Mouse (Mus musculus) stomach, postnatal 0 days (tissue): ENCODE results near the gene Abcg4. TPM values are rescaled to one million over a fixed set of nuclear protein-coding genes. Genes with fewer than 3 reads are reported as not detected.
A peak's percentile ranks its signal among the peaks of the same experiment; 100 is the strongest.

Experiments used
- ATAC-seq: fragments of 200-750 bp; cut with Nextera tagmentation; 2 replicates; pipeline ENCODE4 v1.8.0; 2017; ENCODE audit not compliant: low FRiP score, low TSS enrichment
- DNase-seq: peaks from one replicate; pipeline ENCODE4 v3.0.0-alpha.2; 2016; ENCODE audit warnings: low spot score
- H3K27ac ChIP-seq: fragments of 300-500 bp; sonication (generic); replicated peaks from 2 replicates; pipeline ENCODE4 v1.5.1; 2014; ENCODE audit warnings: mild to moderate bottlenecking, control low read depth
- H3K27me3 ChIP-seq: fragments of 300-500 bp; sonication (generic); 2 replicates; pipeline ENCODE4 v1.6.1; 2014; ENCODE audit warnings: low read length; ENCODE audit not compliant: control insufficient read depth, insufficient read depth
- H3K36me3 ChIP-seq: fragments of 300-500 bp; sonication (generic); 2 replicates; pipeline ENCODE4 v1.6.1; 2014; ENCODE audit warnings: low read length, mixed read lengths; ENCODE audit not compliant: control insufficient read depth, insufficient read depth
- H3K4me1 ChIP-seq: fragments of 300-500 bp; sonication (generic); replicated peaks from 2 replicates; pipeline ENCODE4 v1.6.1; 2014; ENCODE audit warnings: antibody characterized with exemption; ENCODE audit not compliant: control insufficient read depth, insufficient read depth
- H3K4me2 ChIP-seq: fragments of 300-500 bp; sonication (generic); replicated peaks from 2 replicates; pipeline ENCODE4 v1.6.1; 2014; ENCODE audit warnings: low read depth, mild to moderate bottlenecking, control low read depth, moderate library complexity
- H3K4me3 ChIP-seq: fragments of 300-500 bp; sonication (generic); 2 replicates; pipeline ENCODE4 v1.5.1; 2014; ENCODE audit warnings: low read depth, low read length, control low read depth
- H3K9ac ChIP-seq: fragments of 300-500 bp; sonication (generic); 2 replicates; pipeline ENCODE4 v1.6.1; 2014; ENCODE audit warnings: mild to moderate bottlenecking, low read length, control low read depth, mixed read lengths
- H3K9me3 ChIP-seq: fragments of 300-500 bp; sonication (generic); 2 replicates; pipeline ENCODE4 v1.6.1; 2016; ENCODE audit warnings: low read length; ENCODE audit not compliant: control insufficient read depth
- CTCF ChIP-seq: IDR thresholded peaks from 2 replicates; pipeline ENCODE4 v1.5.1; 2016; ENCODE audit warnings: antibody characterized with exemption, low read depth, mild to moderate bottlenecking, moderate library complexity
- EP300 ChIP-seq: optimal IDR thresholded peaks from 2 replicates; pipeline ENCODE3; 2016; ENCODE audit warnings: antibody characterized with exemption
- WGBS: fragments of 180-500 bp; shearing (Covaris S2); extraction: QIAGEN DNeasy Blood & Tissue Kit; methylation state at CpG from one replicate; pipeline ENCODE4 v1.1.7; 2014; 5-methylcytosine and 5-hydroxymethylcytosine counted together
- polyA plus RNA-seq: library from polyadenylated mRNA; unstranded; fragments of >200 nt; fragmentation: Nextera tagmentation; extraction: Ambion mirVana; gene quantifications from 2 replicates; pipeline ENCODE4 v1.2.1, GENCODE M21; 2015

The Abcg4 gene
- polyA plus RNA-seq, 1 experiment from 2014 or later: 1.4 TPM

GRCm38 (mm10) chr9:44247907-44248306 is 40.5 kb downstream of the Abcg4 start:
- 66% methylated on average over 6 of the region's 6 CpGs for WGBS
- H3K9ac ChIP-seq: no peak overlapping the region
- H3K4me1 ChIP-seq: no peaks in the 10 kb centered on the region
- H3K27ac ChIP-seq: no peak overlapping the region
- H3K27me3 ChIP-seq: no peaks in the 10 kb centered on the region
- no peaks in the 10 kb centered on the region for H3K9me3 ChIP-seq
- H3K4me3 ChIP-seq: no peak overlapping the region
- ATAC-seq (no peak), DNase-seq (no peak)
- H3K4me2 ChIP-seq: no peak overlapping the region
- TF ChIP-seq CTCF (no peak), EP300 (no peak)
- no peaks in the 10 kb centered on the region for H3K36me3 ChIP-seq

GRCm38 (mm10) chr9:44243621-44244020 is 44.8 kb downstream of the Abcg4 start:
- H3K4me3 ChIP-seq: no peak overlapping the region
- 52% methylated on average over 2 of the region's 2 CpGs for WGBS
- ATAC-seq: no peak

GRCm38 (mm10) chr9:44241418-44241817 is 47.0 kb downstream of the Abcg4 start:
- no peak for DNase-seq
- Histone ChIP-seq H3K4me1 (no peaks in the 10 kb centered on the region), H3K4me3 (no peak overlapping the region), H3K9ac (no peak overlapping the region), H3K36me3 (no peaks in the 10 kb centered on the region), H3K27ac (no peak overlapping the region), H3K27me3 (no peaks in the 10 kb centered on the region), H3K9me3 (no peaks in the 10 kb centered on the region), H3K4me2 (no peak overlapping the region)
- no peak for TF ChIP-seq EP300
- TF ChIP-seq CTCF: no peak
- ATAC-seq: no peak
- WGBS: 61% methylated on average over 9 of the region's 9 CpGs

More at GRCm38 (mm10) chr9:44243621-44244020, 44.8 kb downstream of the Abcg4 start:
- no peaks in the 10 kb centered on the region for H3K36me3 ChIP-seq
- no peaks in the 10 kb centered on the region for H3K27me3 ChIP-seq
- H3K4me1 ChIP-seq: no peaks in the 10 kb centered on the region
- H3K9ac ChIP-seq: no peak overlapping the region
- H3K27ac ChIP-seq: no peak overlapping the region
- no peak overlapping the region for H3K4me2 ChIP-seq
- H3K9me3 ChIP-seq: no peaks in the 10 kb centered on the region
- DNase-seq: no peak
- TF ChIP-seq EP300 (no peak), CTCF (no peak)

- ATAC-seq: no peak
- no peak overlapping the region for H3K9ac ChIP-seq
- H3K4me3 ChIP-seq: no peak overlapping the region
Measured at GRCm38 (mm10) chr9:44240911-44241310, 47.5 kb downstream of the Abcg4 start.

GRCm38 (mm10) chr9:44240399-44240798 is 48.0 kb downstream of the Abcg4 start, which contains the start of gene Ccdc153:
Gene Ccdc153 (plus strand): TSS chr9:44240676.
- no peak for ATAC-seq
- Histone ChIP-seq H3K9ac (no peak within 1 kb of the TSS), H3K4me3 (no peak within 1 kb of the TSS), H3K27ac (no peak within 1 kb of the TSS), H3K36me3 (no peaks in the 10 kb centered on the region), H3K4me1 (no peaks in the 10 kb centered on the region), H3K27me3 (no peaks in the 10 kb centered on the region), H3K9me3 (no peaks in the 10 kb centered on the region), H3K4me2 (no peak within 1 kb of the TSS)
- no peak for DNase-seq
- TF ChIP-seq EP300 (no peak), CTCF (no peak)
- WGBS: 40% methylated on average over 2 of the region's 2 CpGs

More at GRCm38 (mm10) chr9:44240911-44241310, 47.5 kb downstream of the Abcg4 start:
- TF ChIP-seq EP300: no peak
- TF ChIP-seq CTCF: no peak
- DNase-seq: no peak
- H3K4me2 ChIP-seq: no peak overlapping the region
- no peaks in the 10 kb centered on the region for H3K4me1 ChIP-seq
- no peaks in the 10 kb centered on the region for H3K27me3 ChIP-seq
- H3K9me3 ChIP-seq: no peaks in the 10 kb centered on the region
- WGBS: 53% methylated on average over 5 of the region's 5 CpGs
- no peak overlapping the region for H3K27ac ChIP-seq
- H3K36me3 ChIP-seq: no peaks in the 10 kb centered on the region

GRCm38 (mm10) chr9:44239447-44239846 is 49.0 kb downstream of the Abcg4 start:
- Histone ChIP-seq H3K27me3 (no peaks in the 10 kb centered on the region), H3K4me3 (no peak overlapping the region), H3K9ac (no peak overlapping the region), H3K4me1 (no peaks in the 10 kb centered on the region), H3K9me3 (no peaks in the 10 kb centered on the region), H3K27ac (no peak overlapping the region), H3K36me3 (no peaks in the 10 kb centered on the region), H3K4me2 (no peak overlapping the region)
- peak; percentile 53 for DNase-seq
- ATAC-seq: no peak
- TF ChIP-seq CTCF (peak; percentile 86), EP300 (no peak)
- WGBS: 10% methylated on average over 5 of the region's 5 CpGs
